Mouse (Mus musculus) splenic B cell, adult 2 months (primary cell): ENCODE results near the gene Ociad2.

Experiments used
- DNase-seq: peaks from one replicate; pipeline ENCODE4 v3.0.0-alpha.2; 2011; ENCODE audit warnings: low read depth, low spot score
- H3K27me3 ChIP-seq: 2 replicates; pipeline ENCODE4 v1.6.1; 2012; ENCODE audit warnings: mild to moderate bottlenecking, low read length, moderate library complexity, mixed read lengths; ENCODE audit not compliant: control insufficient read depth, poor library complexity, insufficient read depth, severe bottlenecking
- H3K36me3 ChIP-seq: 2 replicates; pipeline ENCODE4 v1.6.1; 2012; ENCODE audit warnings: mild to moderate bottlenecking, low read length, moderate library complexity, mixed read lengths; ENCODE audit not compliant: control insufficient read depth, poor library complexity, insufficient read depth, severe bottlenecking

The Ociad2 gene

GRCm38 (mm10) chr5:73274941-73275340 is 65.9 kb downstream of the Ociad2 start:
- no peaks in the 10 kb centered on the region for H3K27me3 ChIP-seq
- no peak for DNase-seq
- no peaks in the 10 kb centered on the region for H3K36me3 ChIP-seq

- Histone ChIP-seq H3K36me3 (no peaks in the 10 kb centered on the region), H3K27me3 (no peaks in the 10 kb centered on the region)
- no peak for DNase-seq
These were observed 67.7 kb downstream of the Ociad2 start for GRCm38 (mm10) chr5:73273171-73273570.
